Mouse (Mus musculus) G1E (cell line): Measurements from ENCODE around the gene Il6st. TPM values are rescaled to one million over a fixed set of nuclear protein-coding genes. Genes with fewer than 3 reads are reported as not detected.

ENCODE experiments used
- ATAC-seq: 2 replicates; pipeline ENCODE4 v1.8.0; 2016; ENCODE audit warnings: mild to moderate bottlenecking; ENCODE audit not compliant: insufficient number of reproducible peaks, poor library complexity, low FRiP score, severe bottlenecking; ENCODE audit errors: extremely low read depth
- DNase-seq: peaks from one replicate; pipeline ENCODE4 v3.0.0; 2012; ENCODE audit warnings: low spot score
- H3K27me3 ChIP-seq: 2 replicates; pipeline ENCODE4 v1.6.1; 2012; ENCODE audit warnings: mild to moderate bottlenecking, low read length, inconsistent platforms; ENCODE audit not compliant: insufficient read depth
- H3K36me3 ChIP-seq: replicated peaks from 2 replicates; pipeline ENCODE3; 2012; ENCODE audit warnings: mild to moderate bottlenecking, inconsistent platforms
- H3K4me1 ChIP-seq: 2 replicates; pipeline ENCODE4 v1.6.1; 2012; ENCODE audit warnings: low read depth, low read length, inconsistent platforms, mixed read lengths; ENCODE audit not compliant: insufficient read depth
- H3K4me3 ChIP-seq: 2 replicates; pipeline ENCODE4 v1.5.1; 2012; ENCODE audit warnings: low read depth, mild to moderate bottlenecking, inconsistent platforms, low read length, moderate library complexity, mixed read lengths
- H3K9me3 ChIP-seq: replicated peaks from 2 replicates; pipeline ENCODE4 v1.6.1; 2012; ENCODE audit warnings: inconsistent platforms
- CTCF ChIP-seq: IDR thresholded peaks from 2 replicates; pipeline ENCODE4 v1.5.1; 2012; ENCODE audit warnings: low read depth, low read length, inconsistent platforms, mixed read lengths
- GATA1 ChIP-seq: IDR thresholded peaks from 2 replicates; pipeline ENCODE4 v1.6.1; 2012; ENCODE audit warnings: borderline replicate concordance, low read length, inconsistent platforms, mixed read lengths
- GATA2 ChIP-seq: IDR thresholded peaks from 2 replicates; pipeline ENCODE4 v1.6.1; 2012; ENCODE audit warnings: low read depth, low read length, inconsistent platforms, borderline replicate concordance
- POLR2AphosphoS5 ChIP-seq: IDR thresholded peaks from 2 replicates; pipeline ENCODE4 v1.6.1; 2012; ENCODE audit warnings: low read depth, low read length, inconsistent platforms; ENCODE audit not compliant: insufficient replicate concordance
- TAL1 ChIP-seq: conservative IDR thresholded peaks from 2 replicates; pipeline ENCODE4 v1.6.1; 2012; ENCODE audit warnings: low read depth, low read length, inconsistent platforms, mixed read lengths
- polyA plus RNA-seq: library from polyadenylated mRNA; stranded (reverse); fragments of >175 nt; gene quantifications from 2 replicates; pipeline ENCODE4 v1.2.3, GENCODE M21; 2012
- total RNA-seq, 2 experiments: library from RNA; stranded (forward) in 1 of 2; stranded (reverse) in 1 of 2; fragments of 200-1000 nt in 1 of 2; fragments of >200 nt in 1 of 2; fragmentation: Nextera tagmentation in 1 of 2; gene quantifications; 2 replicates each; pipeline ENCODE4 v1.2.3; 2014 to 2017

Il6st gene
- total and polyA plus RNA-seq, 3 experiments: 0.70 to 20.4 (median 5.0) TPM

DNA sequence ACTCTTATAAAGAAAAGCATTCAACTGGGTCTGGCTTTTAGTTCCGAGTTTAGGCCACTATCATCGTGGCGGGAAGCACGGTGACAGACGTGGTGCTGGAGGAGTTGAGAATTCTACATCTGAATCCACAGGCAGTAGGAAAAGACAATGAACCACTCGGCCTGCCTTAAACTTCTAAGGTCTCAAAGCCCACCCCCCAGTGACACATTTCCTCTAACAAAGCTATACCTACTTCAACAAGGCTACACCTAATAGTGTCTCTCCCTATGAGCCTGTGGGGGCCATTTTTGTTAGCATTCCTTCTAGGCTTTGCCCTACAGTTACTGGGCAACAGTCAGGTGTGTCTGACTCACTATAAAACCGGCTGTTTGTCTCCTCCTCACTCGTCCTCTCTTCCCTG is 23.2 kb upstream of the Il6st start:
- DNase-seq (no peak), ATAC-seq (no peak)
- Histone ChIP-seq H3K36me3 (no peaks in the 10 kb centered on the region), H3K27me3 (peaks cover 23% of the 10 kb centered on the region), H3K9me3 (no peaks in the 10 kb centered on the region), H3K4me3 (no peak overlapping the region), H3K4me1 (peaks cover 10% of the 10 kb centered on the region)
- no peak for TF ChIP-seq GATA2
- no peak for TF ChIP-seq TAL1
- TF ChIP-seq CTCF: no peak
- TF ChIP-seq POLR2AphosphoS5: no peak
- no peak for TF ChIP-seq GATA1

GRCm38 (mm10) chr13:112442867-112443529 is 20.9 kb upstream of the Il6st start:
- DNase-seq (no peak), ATAC-seq (no peak)
- no peak for TF ChIP-seq TAL1
- no peak for TF ChIP-seq POLR2AphosphoS5
- TF ChIP-seq GATA1: no peak
- TF ChIP-seq GATA2: no peak
- TF ChIP-seq CTCF: no peak
- H3K4me1 ChIP-seq: peaks cover 10% of the 10 kb centered on the region
- H3K36me3 ChIP-seq: no peaks in the 10 kb centered on the region
- peaks cover 25% of the 10 kb centered on the region for H3K27me3 ChIP-seq
- no peaks in the 10 kb centered on the region for H3K9me3 ChIP-seq
- no peak overlapping the region for H3K4me3 ChIP-seq

- Histone ChIP-seq H3K4me3 (no peak overlapping the region), H3K9me3 (peaks cover 2% of the 10 kb centered on the region; the same call in 1 of the 2 replicates), H3K4me1 (no peaks in the 10 kb centered on the region), H3K36me3 (no peaks in the 10 kb centered on the region), H3K27me3 (peaks cover 16% of the 10 kb centered on the region)
- DNase-seq (no peak), ATAC-seq (no peak)
- TF ChIP-seq GATA2 (no peak), GATA1 (no peak), TAL1 (no peak), POLR2AphosphoS5 (no peak), CTCF (no peak)
These were observed 16.7 kb upstream of the Il6st start for GRCm38 (mm10) chr13:112447108-112447665.

GRCm38 (mm10) chr13:112450210-112450609 is 13.7 kb upstream of the Il6st start:
- peaks cover 2% of the 10 kb centered on the region; the same call in 1 of the 2 replicates for H3K9me3 ChIP-seq
- TF ChIP-seq GATA1: no peak
- TF ChIP-seq TAL1: no peak
- no peak for TF ChIP-seq GATA2
- no peak for TF ChIP-seq POLR2AphosphoS5
- TF ChIP-seq CTCF: no peak
- no peak overlapping the region for H3K4me3 ChIP-seq
- no peaks in the 10 kb centered on the region for H3K36me3 ChIP-seq
- H3K4me1 ChIP-seq: no peaks in the 10 kb centered on the region
- H3K27me3 ChIP-seq: peaks cover 17% of the 10 kb centered on the region
- DNase-seq (no peak), ATAC-seq (no peak)

GRCm38 (mm10) chr13:112457366-112457765 is 6.5 kb upstream of the Il6st start:
- no peak for DNase-seq
- TF ChIP-seq TAL1 (no peak), CTCF (no peak), GATA1 (no peak), GATA2 (no peak), POLR2AphosphoS5 (no peak)

GRCm38 (mm10) chr13:112458016-112458415 is 5.9 kb upstream of the Il6st start:
- H3K9me3 ChIP-seq: no peaks in the 10 kb centered on the region
- DNase-seq (no peak), ATAC-seq (no peak)
- peaks cover 35% of the 10 kb centered on the region for H3K27me3 ChIP-seq
- no peak for TF ChIP-seq GATA1
- no peak for TF ChIP-seq CTCF
- TF ChIP-seq POLR2AphosphoS5: no peak
- TF ChIP-seq TAL1: no peak
- no peak for TF ChIP-seq GATA2
- peaks cover under 1% of the 10 kb centered on the region; the same call in 1 of the 2 replicates for H3K4me1 ChIP-seq
- H3K36me3 ChIP-seq: no peaks in the 10 kb centered on the region
- H3K4me3 ChIP-seq: no peak overlapping the region

More at GRCm38 (mm10) chr13:112457366-112457765, 6.5 kb upstream of the Il6st start:
- Histone ChIP-seq H3K27me3 (peaks cover 32% of the 10 kb centered on the region), H3K9me3 (no peaks in the 10 kb centered on the region), H3K4me3 (no peak overlapping the region), H3K4me1 (no peaks in the 10 kb centered on the region), H3K36me3 (no peaks in the 10 kb centered on the region)
- no peak for ATAC-seq
